Mouse (Mus musculus) cortical plate, adult 2 months (tissue): ENCODE results near the gene Peli1.

Source experiments
- CTCF ChIP-seq: fragments of 200-500 bp; IDR thresholded peaks from 2 replicates; pipeline ENCODE4 v1.5.1; 2011; ENCODE audit warnings: mild to moderate bottlenecking, control low read depth, low read length; ENCODE audit not compliant: insufficient read depth; ENCODE audit errors: extremely low read depth
- POLR2A ChIP-seq: fragments of 200-500 bp; IDR thresholded peaks from 2 replicates; pipeline ENCODE4 v1.6.1; 2011; ENCODE audit warnings: mild to moderate bottlenecking, low read length, control low read depth; ENCODE audit not compliant: insufficient read depth; ENCODE audit errors: extremely low read depth

DNA sequence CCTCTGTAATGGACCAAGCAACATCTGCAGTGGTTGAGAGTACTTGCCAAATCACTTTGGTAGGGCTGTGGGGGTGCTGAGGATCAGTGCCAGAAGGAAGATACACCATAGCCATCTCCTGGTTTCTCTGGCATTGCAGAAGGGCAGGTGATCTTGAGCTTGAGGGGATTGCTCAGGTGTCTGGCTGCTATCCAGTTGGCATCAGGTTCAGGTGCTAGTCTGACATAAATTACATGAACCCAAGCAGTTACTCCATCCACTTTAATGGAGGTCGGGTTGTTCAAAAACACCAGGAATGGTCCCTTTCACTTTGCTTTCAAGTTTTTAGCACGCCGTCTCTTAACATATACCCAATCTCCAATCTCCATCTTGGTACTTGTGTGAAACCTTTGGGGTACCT is 103.8 kb downstream of the Peli1 start:
- no peak for TF ChIP-seq POLR2A
- no peak for TF ChIP-seq CTCF
